Mouse (Mus musculus) forelimb bud, embryonic 11.5 days (tissue): Measurements from ENCODE around the gene Lrrn2.
"Not testable (repeated sequence)": the region's sequence is repeated elsewhere in the genome, so short reads cannot be mapped to it uniquely, and the experiment has no call there.

Experiments
- DNase-seq: peaks from one replicate; pipeline ENCODE4 v3.0.0-alpha.2; 2012; ENCODE audit warnings: low read depth, low spot score

Lrrn2 gene

GRCm38 (mm10) chr1:132928907-132929250 is 48.8 kb downstream of the Lrrn2 start:
- no peak for DNase-seq

- no peak for DNase-seq
Measured at GRCm38 (mm10) chr1:132930291-132930690, 50.2 kb downstream of the Lrrn2 start.

GRCm38 (mm10) chr1:132932421-132932820 is 52.3 kb downstream of the Lrrn2 start:
- no peak for DNase-seq

- peak; percentile 56 for DNase-seq
Measured at GRCm38 (mm10) chr1:132934856-132935255, 54.8 kb downstream of the Lrrn2 start.

- DNase-seq, result no peak
Measured at GRCm38 (mm10) chr1:132937296-132938030, 57.4 kb downstream of the Lrrn2 start.

GRCm38 (mm10) chr1:132938975-132939374 is 58.9 kb downstream of the Lrrn2 start:
- no peak for DNase-seq

GRCm38 (mm10) chr1:132945826-132946225 is 65.8 kb downstream of the Lrrn2 start:
- peak; percentile 66 for DNase-seq

GRCm38 (mm10) chr1:132947811-132948210 is 67.7 kb downstream of the Lrrn2 start:
- DNase-seq, result no peak

- DNase-seq, result no peak
Measured at GRCm38 (mm10) chr1:132956809-132957208, 76.7 kb downstream of the Lrrn2 start.

- DNase-seq, result no peak
Measured at GRCm38 (mm10) chr1:132961751-132962150, 81.7 kb downstream of the Lrrn2 start.

GRCm38 (mm10) chr1:132964106-132964505 is 84.0 kb downstream of the Lrrn2 start:
- no peak for DNase-seq

GRCm38 (mm10) chr1:132964691-132965090 is 84.6 kb downstream of the Lrrn2 start:
- no peak for DNase-seq

- DNase-seq, result peak; percentile 51
Measured at GRCm38 (mm10) chr1:132968659-132969058, 88.6 kb downstream of the Lrrn2 start.

- DNase-seq, result no peak
Measured at GRCm38 (mm10) chr1:132977402-132977801, 97.3 kb downstream of the Lrrn2 start.

- no peak for DNase-seq
Measured at GRCm38 (mm10) chr1:132981232-132981631, 101.2 kb downstream of the Lrrn2 start.

- peak; percentile 69 for DNase-seq
Measured at GRCm38 (mm10) chr1:132982728-132983127, 102.7 kb downstream of the Lrrn2 start.

GRCm38 (mm10) chr1:132988556-132989459 is 108.7 kb downstream of the Lrrn2 start:
- not testable (repeated sequence) for DNase-seq
